Mouse (Mus musculus) liver, adult (tissue): ENCODE data around the gene Pou2f1.

ENCODE experiments used
- GATA4 ChIP-seq: IDR thresholded peaks from 2 replicates; pipeline ENCODE4 v1.6.1; 2014; ENCODE audit warnings: mild to moderate bottlenecking, low read length; ENCODE audit not compliant: insufficient replicate concordance

Pou2f1 gene

DNA sequence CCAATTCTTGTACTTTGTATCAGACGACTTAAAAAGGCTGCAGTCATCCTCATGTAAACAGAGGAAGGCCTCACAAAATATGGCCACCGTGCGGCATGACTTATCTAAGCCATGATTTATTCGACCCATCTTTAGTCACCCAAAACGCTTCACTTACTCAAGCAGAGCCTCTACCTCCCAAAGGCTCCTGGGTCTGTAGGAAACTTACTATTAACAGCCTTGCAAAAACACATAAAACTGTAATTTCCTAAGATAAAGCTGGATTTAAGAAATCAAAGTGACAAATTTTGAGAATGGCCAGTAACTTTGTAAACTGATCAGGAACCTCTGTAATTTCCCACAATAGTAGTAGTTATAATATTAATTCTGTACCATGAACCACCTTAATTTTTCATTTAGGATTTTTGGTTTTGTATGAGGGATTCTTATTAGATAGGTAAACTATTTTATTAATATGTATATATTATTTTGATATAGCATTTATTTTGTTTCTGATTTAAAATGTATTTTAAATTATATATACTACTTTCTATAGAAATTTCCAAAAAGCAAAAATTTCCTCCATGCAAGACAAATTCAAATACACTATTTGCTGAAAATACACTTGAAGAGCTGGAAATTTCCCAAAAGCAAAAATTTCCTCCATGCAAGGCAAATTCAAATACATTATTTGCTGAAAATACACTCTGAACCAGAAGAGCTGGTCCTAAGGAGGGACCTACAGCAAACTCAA is 68.4 kb downstream of the Pou2f1 start:
- TF ChIP-seq GATA4, result no peak

DNA sequence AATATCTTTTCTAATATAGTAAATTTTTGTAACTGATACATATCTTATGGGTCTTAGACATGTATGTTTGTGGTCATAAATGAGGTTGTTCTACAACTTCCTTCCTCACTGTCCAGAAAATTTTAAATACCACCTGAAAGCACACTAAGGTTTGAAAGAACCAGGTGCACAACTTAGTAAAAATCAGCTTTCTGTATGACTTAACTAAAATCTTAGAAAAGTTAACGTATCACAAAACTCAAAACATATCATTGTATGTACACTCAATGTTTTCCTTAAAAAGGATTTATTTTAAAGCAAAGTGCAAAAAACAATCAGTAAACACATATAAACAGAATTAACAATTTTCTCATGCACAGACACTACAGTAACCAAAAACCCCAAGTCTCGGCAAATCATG is 69.6 kb downstream of the Pou2f1 start:
- no peak for TF ChIP-seq GATA4

DNA sequence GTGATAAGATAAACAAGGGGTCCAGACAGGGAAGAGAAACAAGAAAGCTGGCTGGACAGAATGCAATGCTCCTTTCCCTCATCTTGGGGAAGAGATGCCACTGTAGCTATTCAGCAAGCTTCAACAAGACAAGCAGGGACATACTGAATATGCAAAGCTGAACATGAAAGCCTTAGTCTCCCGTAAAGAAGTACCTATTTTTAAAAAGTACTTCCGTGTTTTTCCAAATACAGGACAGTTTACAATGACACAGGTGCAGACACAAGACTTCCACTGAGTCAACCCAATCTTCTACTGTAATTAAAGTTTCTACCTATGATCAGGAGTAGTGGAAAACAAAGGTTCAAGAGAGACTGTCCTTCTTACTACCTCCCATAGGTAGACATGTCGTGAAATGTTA is 72.0 kb downstream of the Pou2f1 start:
- no peak for TF ChIP-seq GATA4

DNA sequence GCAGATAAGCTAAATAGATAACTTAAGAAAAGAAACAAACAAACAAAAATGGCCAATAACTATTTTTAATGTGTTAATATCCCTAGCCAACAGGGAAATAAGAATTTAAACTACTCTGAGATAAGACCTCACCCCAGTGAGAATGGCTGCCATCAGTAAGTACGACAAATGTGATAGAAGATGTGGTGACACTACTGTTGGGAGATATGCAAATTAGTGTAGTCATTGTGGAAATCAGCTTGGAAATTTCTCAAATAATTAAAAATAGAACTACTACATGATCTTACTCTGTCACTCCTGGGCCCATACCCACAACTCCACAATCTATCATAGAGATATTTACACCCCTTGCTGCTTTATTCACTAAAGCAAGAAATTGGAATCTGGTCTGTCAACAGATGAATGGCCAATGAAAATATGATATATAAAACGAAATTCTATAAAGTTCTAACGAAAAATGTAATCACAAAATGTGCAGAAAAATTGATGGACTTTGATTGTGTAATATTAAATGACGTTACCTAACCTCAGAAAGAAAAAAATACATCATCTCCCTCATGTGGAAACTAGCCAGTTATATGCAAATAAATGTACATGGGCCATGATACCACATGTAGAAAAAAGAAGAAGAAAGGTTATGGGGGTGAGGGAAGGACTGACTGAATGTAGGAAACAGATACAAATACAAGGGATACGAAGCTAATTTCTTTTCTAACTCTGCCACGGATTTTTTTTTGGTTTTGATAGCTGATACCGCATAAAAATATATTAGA is 74.8 kb downstream of the Pou2f1 start:
- no peak for TF ChIP-seq GATA4

DNA sequence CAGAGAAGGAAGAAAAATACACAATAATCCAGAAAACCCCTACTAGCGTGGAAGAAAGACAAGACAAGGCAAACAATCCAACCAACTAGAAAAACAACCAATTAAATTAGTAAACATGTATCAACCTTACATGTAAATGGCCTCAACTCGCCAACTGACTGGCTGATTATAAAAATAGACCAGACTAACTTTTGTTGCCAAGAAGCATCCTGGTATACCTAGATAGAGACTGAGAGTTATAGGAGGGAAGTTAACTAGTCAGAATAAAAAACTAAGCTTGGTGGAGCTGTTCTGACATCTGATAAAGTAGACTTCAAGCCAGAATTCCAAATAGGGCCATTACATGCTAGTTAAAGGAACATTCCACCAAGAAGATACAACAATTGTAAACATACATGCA is 77.3 kb downstream of the Pou2f1 start:
- no peak for TF ChIP-seq GATA4

DNA sequence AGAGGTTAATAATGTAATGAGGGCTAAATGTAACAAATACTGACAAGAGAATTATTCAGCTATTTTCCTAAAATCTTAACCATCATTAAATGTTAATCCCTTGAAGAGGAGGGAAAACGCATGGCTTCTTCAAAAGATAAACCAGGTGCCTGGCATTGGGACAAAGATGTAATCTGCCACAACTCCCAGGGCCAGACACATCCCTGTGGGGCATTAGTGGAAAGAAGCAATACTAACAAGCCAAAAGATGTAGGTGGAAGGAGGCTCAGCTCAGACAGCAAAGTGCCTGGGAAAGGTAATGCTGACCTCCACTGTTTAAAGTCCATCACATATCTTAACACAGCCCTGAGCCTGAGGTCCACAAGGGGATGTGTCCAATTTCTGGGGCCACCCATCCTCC is 80.0 kb downstream of the Pou2f1 start:
- no peak for TF ChIP-seq GATA4

DNA sequence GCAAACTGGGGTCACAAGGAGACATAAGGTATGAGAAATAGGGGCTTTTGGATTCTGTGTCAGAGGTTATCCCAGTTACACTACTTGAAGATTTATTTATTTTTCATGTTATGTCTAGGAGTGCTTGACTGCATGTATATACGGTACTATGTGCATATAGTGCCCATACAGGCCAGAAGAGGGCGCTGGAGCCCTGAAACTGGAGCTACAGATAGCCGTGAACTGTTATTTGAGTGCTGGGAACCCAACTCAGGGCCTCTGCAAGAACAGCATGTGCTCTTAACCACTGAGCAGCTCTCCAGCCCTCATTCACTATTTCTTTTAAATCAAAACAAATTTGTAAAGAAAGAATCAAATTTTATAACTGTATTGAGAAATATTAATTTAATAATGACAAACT is 81.5 kb downstream of the Pou2f1 start:
- no peak for TF ChIP-seq GATA4

DNA sequence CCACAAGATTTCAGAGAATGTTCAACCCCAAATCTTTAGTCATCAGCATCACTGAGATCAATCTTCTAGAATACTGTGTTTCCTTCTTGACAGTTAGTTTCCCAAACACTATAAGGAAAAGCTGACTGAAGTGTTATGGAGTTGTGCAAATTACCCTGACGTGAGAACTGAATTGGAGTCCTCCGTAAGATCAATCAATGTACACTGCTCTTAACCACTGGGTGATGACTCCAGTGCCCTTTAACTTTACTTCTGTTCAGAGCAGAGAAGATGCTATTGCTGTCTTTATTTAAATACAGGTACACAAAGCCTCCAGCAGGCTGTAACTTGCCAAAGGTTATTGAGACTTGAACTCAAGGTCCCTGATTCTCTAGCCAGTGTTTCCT is 88.1 kb downstream of the Pou2f1 start:
- TF ChIP-seq GATA4, result no peak

DNA sequence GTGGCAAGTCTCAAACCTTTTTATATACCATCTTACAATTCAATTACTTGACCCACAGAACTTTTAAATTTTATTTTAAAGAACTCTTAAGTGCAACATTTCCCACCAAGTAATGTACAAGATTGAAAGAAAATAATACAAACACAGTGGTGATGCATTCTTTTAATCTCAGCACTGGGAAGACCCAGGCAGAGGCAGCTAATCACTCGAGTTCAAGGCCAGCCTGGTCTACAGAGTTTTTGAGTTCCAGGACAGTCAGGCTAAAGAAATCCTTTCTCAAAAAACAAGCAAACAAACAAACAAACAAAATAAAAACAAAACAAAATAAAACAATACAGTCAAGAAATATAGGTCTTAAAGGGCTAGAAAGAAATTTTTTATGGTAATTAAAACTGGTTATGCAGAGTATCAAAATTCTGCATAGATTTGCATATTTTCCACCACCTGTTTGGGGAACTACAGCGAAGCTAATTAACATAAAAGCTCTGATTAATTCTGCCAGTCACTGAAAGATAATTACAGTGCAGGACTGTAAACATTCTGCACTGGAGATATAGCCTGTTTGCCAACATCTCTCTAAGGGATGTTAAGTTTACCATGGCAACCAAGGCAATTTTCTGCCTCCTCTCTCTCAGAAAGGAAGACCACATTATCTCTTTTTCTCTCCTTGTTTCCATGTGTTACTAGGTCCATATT is 88.6 kb downstream of the Pou2f1 start:
- TF ChIP-seq GATA4, result no peak

DNA sequence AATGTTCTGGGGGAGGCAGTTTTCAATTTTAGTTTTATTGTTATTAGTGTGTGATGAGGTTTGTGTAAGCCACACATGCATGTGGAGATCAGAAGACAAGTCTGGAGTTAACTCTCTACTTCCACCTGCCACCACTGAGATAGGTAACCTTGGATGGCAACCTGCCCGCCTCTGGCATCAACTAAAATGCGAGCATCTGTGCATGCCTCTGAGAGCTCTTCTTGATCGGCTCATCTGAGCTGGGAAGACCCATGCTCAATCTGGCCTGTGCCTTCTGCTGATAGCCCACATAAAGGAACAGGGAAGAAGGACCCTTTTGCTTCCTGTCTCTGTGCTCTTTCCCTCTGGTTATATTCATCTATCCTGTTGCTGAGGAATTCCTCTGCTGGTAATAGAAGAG is 93.0 kb downstream of the Pou2f1 start:
- TF ChIP-seq GATA4, result no peak

DNA sequence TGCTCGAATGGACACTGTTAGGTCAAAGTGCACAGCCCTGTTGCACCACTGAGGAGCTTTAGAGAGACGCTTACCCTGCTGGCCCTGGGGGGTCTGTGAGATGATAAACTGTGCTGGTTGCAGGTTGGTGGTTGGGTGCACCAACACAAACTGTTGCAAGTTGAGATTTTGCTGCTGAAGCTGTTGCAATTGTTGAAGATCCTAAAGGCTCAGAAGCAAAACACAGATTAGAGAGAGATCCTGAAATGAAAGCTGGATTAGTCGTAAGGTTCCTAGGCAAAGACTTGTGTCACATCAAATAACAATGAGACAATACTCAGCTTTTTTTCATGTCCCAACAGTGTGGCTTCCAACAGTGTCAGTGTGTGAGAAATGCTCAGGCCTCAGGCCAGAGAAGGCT is 93.7 kb downstream of the Pou2f1 start:
- TF ChIP-seq GATA4, result no peak

DNA sequence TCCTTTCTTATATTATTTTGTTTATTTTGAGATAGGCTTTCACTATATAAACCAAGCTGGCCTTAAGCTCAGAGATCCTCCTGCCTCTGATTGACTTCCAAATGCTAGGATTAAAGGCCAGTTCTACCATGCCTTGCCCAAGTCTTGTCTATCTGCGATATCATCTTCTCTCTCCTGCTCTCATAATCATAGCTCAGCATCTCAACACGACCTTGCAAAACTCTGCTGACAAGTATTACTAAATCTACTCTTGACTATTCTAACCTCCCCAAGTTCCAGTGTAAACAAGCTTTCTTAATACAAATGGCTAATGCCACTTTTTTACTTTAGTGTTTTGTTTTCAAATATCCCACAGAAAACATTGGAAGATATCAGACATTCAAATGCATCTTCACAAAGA is 94.3 kb downstream of the Pou2f1 start:
- TF ChIP-seq GATA4, result no peak

DNA sequence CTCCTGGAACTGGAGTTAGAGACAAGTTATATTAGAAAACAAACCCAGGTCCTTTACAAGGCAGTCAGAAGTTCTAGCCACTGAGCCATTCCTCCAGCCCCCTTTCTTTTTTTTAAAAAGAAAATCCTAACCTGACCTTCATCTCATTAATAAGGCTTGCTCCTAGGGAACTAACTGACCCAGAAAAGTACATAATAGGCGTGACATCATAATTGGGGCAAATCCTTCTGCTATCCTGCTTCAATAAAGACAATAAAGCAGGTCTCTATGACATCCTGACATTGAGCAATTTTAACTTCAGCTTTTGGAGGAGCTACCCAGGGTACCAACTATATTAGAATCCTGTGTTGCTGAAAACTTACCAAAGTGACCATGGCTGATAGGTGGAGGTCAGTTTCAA is 98.9 kb downstream of the Pou2f1 start:
- no peak for TF ChIP-seq GATA4

DNA sequence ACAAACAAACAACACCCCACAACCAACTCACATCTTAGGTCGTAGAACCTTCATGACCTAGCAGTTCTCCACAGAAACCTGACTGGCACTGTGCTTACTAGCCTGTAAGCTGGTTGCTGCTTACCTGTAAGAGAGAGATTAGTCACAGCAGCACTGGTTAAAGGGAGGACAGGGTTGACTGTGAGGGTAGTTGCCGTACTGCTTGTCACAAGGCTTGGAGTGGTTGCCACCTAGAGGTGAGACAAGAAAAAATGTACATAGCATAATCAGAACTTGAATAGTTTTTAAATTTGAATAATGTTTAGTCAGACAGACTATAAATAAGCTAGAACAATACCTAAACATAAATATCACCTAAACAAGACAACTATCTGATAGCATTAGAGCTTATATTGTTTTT is 110.8 kb downstream of the Pou2f1 start:
- TF ChIP-seq GATA4, result no peak

DNA sequence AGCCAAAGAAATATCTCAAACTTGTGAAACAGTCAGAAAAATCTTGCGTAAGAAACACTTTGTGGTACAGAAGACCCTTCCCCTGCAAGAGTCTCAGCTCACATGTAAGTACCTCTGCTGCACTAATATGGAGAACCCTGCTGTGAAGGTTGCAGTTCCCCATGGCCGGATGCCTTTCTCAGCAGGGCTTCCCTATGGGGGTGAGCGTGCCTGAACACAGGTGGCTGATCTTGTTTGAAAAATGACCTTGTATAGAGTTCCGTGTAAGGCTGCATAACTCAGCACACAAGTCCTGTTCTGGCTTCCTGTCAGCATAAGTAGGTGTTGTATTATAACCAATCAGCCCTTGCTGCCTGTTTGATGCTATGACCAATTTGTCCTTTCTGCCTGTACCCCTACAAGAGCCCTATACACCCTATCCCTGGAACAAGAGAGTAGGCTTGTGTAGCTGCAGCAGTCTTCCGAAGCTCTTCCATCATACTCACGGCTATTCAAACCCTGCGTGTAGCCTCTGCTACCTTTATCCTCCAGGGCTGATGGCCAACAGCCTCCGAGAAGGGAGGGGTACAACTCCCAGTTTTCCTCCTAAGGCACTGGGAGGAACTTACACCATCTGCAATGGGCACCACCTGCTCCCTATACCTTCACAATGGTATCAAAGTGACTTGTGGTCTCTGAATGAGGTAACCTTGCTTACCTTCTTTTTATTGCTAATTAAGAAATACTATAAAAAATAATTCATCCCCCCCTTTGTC is 120.2 kb downstream of the Pou2f1 start:
- TF ChIP-seq GATA4, result no peak
